Mouse (Mus musculus) brain, embryonic 14.5 days (tissue): ENCODE results near the gene Trim31.

Source experiments
- CTCF ChIP-seq: fragments of 200-500 bp; IDR thresholded peaks from 2 replicates; pipeline ENCODE4 v1.5.1; 2012; ENCODE audit warnings: inconsistent platforms, mild to moderate bottlenecking, moderate library complexity, borderline replicate concordance; ENCODE audit not compliant: insufficient read depth, insufficient read length; ENCODE audit errors: extremely low read depth
- POLR2A ChIP-seq: fragments of 200-500 bp; IDR thresholded peaks from 2 replicates; pipeline ENCODE4 v1.6.1; 2012; ENCODE audit warnings: mild to moderate bottlenecking, inconsistent platforms, borderline replicate concordance; ENCODE audit not compliant: poor library complexity, insufficient read depth, insufficient read length, severe bottlenecking; ENCODE audit errors: extremely low read depth

- TF ChIP-seq CTCF, result peak; percentile 75
- no peak for TF ChIP-seq POLR2A
Measured at GRCm38 (mm10) chr17:36892362-36892761, 5.6 kb upstream of the Trim31 start.
